Comparison of ENCODE assay signal across 15 mouse cellular contexts in the genomic region with DNA sequence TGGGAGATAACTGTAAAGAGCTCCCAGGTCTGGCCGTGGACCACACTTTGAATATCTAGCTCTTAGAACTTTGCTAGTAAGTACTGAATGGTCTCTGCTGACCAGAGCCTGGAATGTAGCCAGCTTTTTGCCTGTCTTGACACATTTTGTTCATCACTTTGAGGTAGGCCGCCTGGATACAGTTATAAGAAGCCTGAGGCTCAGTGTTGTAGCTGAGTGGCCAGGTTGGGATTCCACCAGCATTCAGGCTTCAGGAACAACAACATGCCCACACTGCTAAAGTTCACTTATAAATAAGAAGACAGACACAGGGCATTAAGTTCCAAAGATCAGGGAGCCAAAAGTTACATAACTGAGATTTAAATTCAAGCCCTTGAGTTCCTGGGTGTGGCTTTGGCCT. TPM values are rescaled to one million over a fixed set of nuclear protein-coding genes. Genes with fewer than 3 reads are reported as not detected.
"Had no signal": no experiment of that assay in that cellular context is flagged by ENCODE, and none has a peak within 500 bp of the region (broad histone marks: within the 10 kb centered on the region; RNA-seq: fewer than 3 reads in every experiment).

No protein-coding gene starts in this region.

- H3K4me3 ChIP-seq: limb, embryonic 15.5 days; liver, embryonic 12.5 days; midbrain, embryonic 10.5 days; myocyte; neural tube, embryonic 15.5 days had no signal

- DNase-seq: layer of hippocampus, adult 9-11 months; layer of hippocampus, postnatal 36 days; lung, embryonic 14.5 days; lung, postnatal 10 days; lung, postnatal 4 days; midbrain, embryonic 14.5 days; thymus, postnatal 4 days had no signal

- H3K27ac ChIP-seq: limb, embryonic 15.5 days; liver, embryonic 12.5 days; midbrain, embryonic 10.5 days; neural tube, embryonic 15.5 days; stomach, postnatal 0 days had no signal

- H3K9ac ChIP-seq: limb, embryonic 15.5 days; liver, embryonic 12.5 days; lung, embryonic 14.5 days; neural tube, embryonic 15.5 days had no signal

- ATAC-seq: intestine, postnatal 0 days; liver, embryonic 12.5 days had no signal

- H3K4me1 ChIP-seq: limb, embryonic 15.5 days; liver, embryonic 12.5 days; midbrain, embryonic 10.5 days; neural tube, embryonic 15.5 days had no signal

- H3K9me3 ChIP-seq: limb, embryonic 15.5 days; liver, embryonic 12.5 days; midbrain, embryonic 10.5 days; neural tube, embryonic 15.5 days had no signal

RNA-seq across cellular contexts. Expression of a gene that starts 12.4 kb away (rescaled TPM):
- total RNA-seq: megakaryocyte, adult 5-6 weeks had no signal
